Mouse (Mus musculus): ENCODE results near the gene Pms1. TPM values are rescaled to one million over a fixed set of nuclear protein-coding genes. Genes with fewer than 3 reads are reported as not detected.
A peak's percentile ranks its signal among the peaks of the same experiment; 100 is the strongest.

Pms1 gene
- polyA plus RNA-seq, 1 experiment from 2014 or later: 12.7 TPM

DNA sequence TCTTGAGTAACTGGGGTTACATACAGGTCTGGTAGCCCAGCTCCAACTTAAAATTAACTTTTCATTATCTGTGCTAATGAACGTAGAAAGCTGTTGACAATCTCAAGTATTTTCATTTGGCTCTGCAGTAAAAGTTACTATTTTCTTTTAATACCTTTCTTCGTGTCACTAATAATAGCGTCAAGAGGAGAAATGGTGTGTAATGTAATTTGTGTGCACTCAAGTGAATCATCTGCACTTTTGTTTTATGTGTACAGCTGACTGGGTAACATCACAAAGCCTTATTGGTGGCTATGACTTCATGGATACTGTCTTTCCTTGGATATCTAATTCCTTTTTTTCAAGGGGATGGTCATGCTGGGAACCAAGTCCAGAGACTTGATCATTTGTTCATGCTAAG, 110.5 kb downstream of the Pms1 start:
- Histone ChIP-seq H3K27me3 (replicated peaks; ENCODE audit: control insufficient read depth, insufficient read depth, low read length) (no peaks in the 10 kb centered on the region), H3K27ac (replicated peaks; ENCODE audit: low read depth, low read length) (no peak overlapping the region), H3K9ac (ENCODE audit: low read depth, low read length) (no peak overlapping the region), H3K36me3 (ENCODE audit: control insufficient read depth, insufficient read depth, low read length) (no peaks in the 10 kb centered on the region), H3K9me3 (ENCODE audit: control insufficient read depth, low read length) (no peaks in the 10 kb centered on the region), H3K4me1 (ENCODE audit: control insufficient read depth, insufficient read depth, low read length) (no peaks in the 10 kb centered on the region), H3K4me3 (ENCODE audit: low read depth, low read length) (no peak overlapping the region), H3K4me2 (ENCODE audit: low read depth, low read length) (no peak overlapping the region)
- 92% methylated on average over 3 of the region's 3 CpGs for WGBS
- DNase-seq (ENCODE audit: low spot score) (no peak), ATAC-seq (ENCODE audit: low read depth) (no peak)

- Histone ChIP-seq H3K36me3 (ENCODE audit: control insufficient read depth, insufficient read depth, low read length) (no peaks in the 10 kb centered on the region), H3K27me3 (replicated peaks; ENCODE audit: control insufficient read depth, insufficient read depth, low read length) (no peaks in the 10 kb centered on the region), H3K9ac (ENCODE audit: low read depth, low read length) (no peak overlapping the region), H3K9me3 (ENCODE audit: control insufficient read depth, low read length) (no peaks in the 10 kb centered on the region), H3K4me2 (ENCODE audit: low read depth, low read length) (no peak overlapping the region), H3K4me3 (ENCODE audit: low read depth, low read length) (no peak overlapping the region), H3K27ac (replicated peaks; ENCODE audit: low read depth, low read length) (no peak overlapping the region), H3K4me1 (ENCODE audit: control insufficient read depth, insufficient read depth, low read length) (no peaks in the 10 kb centered on the region)
- peak; percentile 58 for DNase-seq (ENCODE audit: low spot score)
- WGBS: 57% methylated on average over 6 of the region's 6 CpGs
- peak; percentile 60; the same call in 1 of the 2 replicates for ATAC-seq (ENCODE audit: low read depth)
Observed at GRCm38 (mm10) chr1:53157715-53158114, 139.1 kb downstream of the Pms1 start.

Other genes starting within 250 kb of the Pms1 start
- gene Mstn, start 235.4 kb downstream of the Pms1 start, polyA plus RNA-seq (2014; fragmentation: Nextera tagmentation; extraction: Ambion mirVana): 20.2 and 20.5 TPM in 2 replicates
- gene 1700019A02Rik, start 109.4 kb downstream of the Pms1 start, polyA plus RNA-seq (2014; fragmentation: Nextera tagmentation; extraction: Ambion mirVana): not detected in 2 replicates
- gene Ormdl1, start 77 bp upstream of the Pms1 start, polyA plus RNA-seq (2014; fragmentation: Nextera tagmentation; extraction: Ambion mirVana): 33.8 and 34.5 TPM in 2 replicates
- gene Gm28778, start 93 bp upstream of the Pms1 start, polyA plus RNA-seq (2014; fragmentation: Nextera tagmentation; extraction: Ambion mirVana): 1.9 TPM in 1 of 2 replicates, not detected in the other
- gene Osgepl1, start 16.6 kb upstream of the Pms1 start, polyA plus RNA-seq (2014; fragmentation: Nextera tagmentation; extraction: Ambion mirVana): 19.2 and 21.3 TPM in 2 replicates
- gene Asdurf, start 55.6 kb upstream of the Pms1 start, polyA plus RNA-seq (2014; fragmentation: Nextera tagmentation; extraction: Ambion mirVana): 9.5 and 17.3 TPM in 2 replicates
- 0.26 and 0.77 TPM in 2 replicates for gene Gm28551, start 55.6 kb upstream of the Pms1 start, polyA plus RNA-seq (2014; fragmentation: Nextera tagmentation; extraction: Ambion mirVana)
- 74.9 and 86.1 TPM in 2 replicates for gene Asnsd1, start 55.7 kb upstream of the Pms1 start, polyA plus RNA-seq (2014; fragmentation: Nextera tagmentation; extraction: Ambion mirVana)

All from embryonic facial prominence, embryonic 14.5 days (tissue).